Mouse (Mus musculus) embryonic fibroblast, embryonic 13.5 days (primary cell): ENCODE results near the gene Rps6kb1.

Source experiments
- CTCF ChIP-seq: IDR thresholded peaks from 2 replicates; pipeline ENCODE4 v1.5.1; 2011; ENCODE audit warnings: mild to moderate bottlenecking, control low read depth, low read length, moderate library complexity, borderline replicate concordance; ENCODE audit not compliant: insufficient read depth
- POLR2A ChIP-seq: IDR thresholded peaks from 2 replicates; pipeline ENCODE4 v1.6.1; 2011; ENCODE audit warnings: low read depth, mild to moderate bottlenecking, control low read depth, low read length, moderate library complexity

- TF ChIP-seq POLR2A (no peak), CTCF (no peak)
Observed at GRCm38 (mm10) chr11:86527528-86527927, 17.1 kb downstream of the Rps6kb1 start.
